Mouse (Mus musculus) kidney, embryonic 15.5 days (tissue): ENCODE measurements around the gene Crebbp. TPM values are rescaled to one million over a fixed set of nuclear protein-coding genes. Genes with fewer than 3 reads are reported as not detected.

ENCODE experiments used
- ATAC-seq: fragments of 200-750 bp; cut with Nextera tagmentation; replicated peaks from 2 replicates; pipeline ENCODE4 v1.8.0; 2017; ENCODE audit warnings: moderate TSS enrichment; ENCODE audit not compliant: low FRiP score
- H3K27ac ChIP-seq: fragments of 300-500 bp; sonication (generic); 2 replicates; pipeline ENCODE4 v1.5.1; 2015; ENCODE audit warnings: mild to moderate bottlenecking, inconsistent platforms
- H3K27me3 ChIP-seq: fragments of 300-500 bp; sonication (generic); 2 replicates; pipeline ENCODE4 v1.6.1; 2015; ENCODE audit warnings: inconsistent platforms
- H3K36me3 ChIP-seq: fragments of 300-500 bp; sonication (generic); 2 replicates; pipeline ENCODE4 v1.6.1; 2015; ENCODE audit warnings: inconsistent platforms
- H3K4me1 ChIP-seq: fragments of 300-500 bp; sonication (generic); 2 replicates; pipeline ENCODE4 v1.6.1; 2015; ENCODE audit warnings: inconsistent platforms
- H3K4me2 ChIP-seq: fragments of 300-500 bp; sonication (generic); 2 replicates; pipeline ENCODE4 v1.6.1; 2015; ENCODE audit warnings: moderate library complexity, mild to moderate bottlenecking, inconsistent platforms
- H3K4me3 ChIP-seq: fragments of 300-500 bp; sonication (generic); replicated peaks from 2 replicates; pipeline ENCODE4 v1.5.1; 2015; ENCODE audit warnings: mild to moderate bottlenecking, inconsistent platforms
- H3K9ac ChIP-seq: fragments of 300-500 bp; sonication (generic); 2 replicates; pipeline ENCODE4 v1.6.1; 2015; ENCODE audit warnings: mild to moderate bottlenecking, inconsistent platforms
- H3K9me3 ChIP-seq: fragments of 300-500 bp; sonication (generic); replicated peaks from 2 replicates; pipeline ENCODE4 v1.6.1; 2016; ENCODE audit warnings: inconsistent platforms
- WGBS: fragments of 180-500 bp; shearing (Covaris S2); methylation state at CpG from one replicate; pipeline ENCODE4 v1.1.7; 2015; ENCODE audit warnings: mixed read lengths; 5-methylcytosine and 5-hydroxymethylcytosine counted together
- polyA plus RNA-seq: library from polyadenylated mRNA; unstranded; fragments of >200 nt; fragmentation: Nextera tagmentation; extraction: Ambion mirVana; gene quantifications from 2 replicates; pipeline ENCODE4 v1.2.1, GENCODE M21; 2015

The Crebbp gene
- polyA plus RNA-seq, 1 experiment from 2014 or later: 35.1 TPM

GRCm38 (mm10) chr16:4210290-4210689 is 3.5 kb downstream of the Crebbp start:
- peaks cover 15% of the 10 kb centered on the region for H3K36me3 ChIP-seq
- peaks cover 4% of the 10 kb centered on the region; the same call in 1 of the 2 replicates for H3K27me3 ChIP-seq
- no peak for ATAC-seq
- whole genome bisulfite sequencing: 58% methylated on average over 1 of the region's 1 CpGs
- no peaks in the 10 kb centered on the region for H3K9me3 ChIP-seq
- no peak overlapping the region for H3K27ac ChIP-seq
- H3K9ac ChIP-seq: no peak overlapping the region
- H3K4me3 ChIP-seq: no peak overlapping the region
- peaks cover 33% of the 10 kb centered on the region for H3K4me1 ChIP-seq
- peak overlapping the region; percentile 14; the same call in 1 of the 2 replicates for H3K4me2 ChIP-seq

- Histone ChIP-seq H3K27me3 (no peaks in the 10 kb centered on the region), H3K27ac (no peak overlapping the region), H3K4me3 (no peak overlapping the region), H3K4me2 (no peak overlapping the region), H3K9me3 (no peaks in the 10 kb centered on the region), H3K4me1 (peaks cover 40% of the 10 kb centered on the region), H3K9ac (no peak overlapping the region), H3K36me3 (peaks cover 19% of the 10 kb centered on the region)
- ATAC-seq: no peak
- WGBS: 84% methylated on average over 1 of the region's 1 CpGs
These were observed 10.2 kb downstream of the Crebbp start for GRCm38 (mm10) chr16:4203592-4203991.

GRCm38 (mm10) chr16:4199995-4200394 is 13.8 kb downstream of the Crebbp start:
- 26% methylated on average over 1 of the region's 1 CpGs for WGBS
- H3K4me1 ChIP-seq: peaks cover 27% of the 10 kb centered on the region
- H3K9me3 ChIP-seq: no peaks in the 10 kb centered on the region
- no peak overlapping the region for H3K4me2 ChIP-seq
- ATAC-seq: no peak
- H3K9ac ChIP-seq: no peak overlapping the region
- no peak overlapping the region for H3K4me3 ChIP-seq
- H3K27ac ChIP-seq: no peak overlapping the region
- H3K27me3 ChIP-seq: no peaks in the 10 kb centered on the region
- H3K36me3 ChIP-seq: 0 out of 2 replicates have a peak, but pooled peaks cover 7% of the 10 kb centered on the region

GRCm38 (mm10) chr16:4199566-4199965 is 14.2 kb downstream of the Crebbp start:
- H3K9me3 ChIP-seq: no peaks in the 10 kb centered on the region
- no peak overlapping the region for H3K27ac ChIP-seq
- H3K36me3 ChIP-seq: 0 out of 2 replicates have a peak, but pooled peaks cover 7% of the 10 kb centered on the region
- no peak overlapping the region for H3K4me2 ChIP-seq
- WGBS: 60% methylated on average over 2 of the region's 2 CpGs
- no peak overlapping the region for H3K4me3 ChIP-seq
- no peak overlapping the region for H3K9ac ChIP-seq
- H3K4me1 ChIP-seq: peaks cover 23% of the 10 kb centered on the region
- no peaks in the 10 kb centered on the region for H3K27me3 ChIP-seq
- no peak for ATAC-seq

- no peak for ATAC-seq
- Histone ChIP-seq H3K4me1 (peaks cover 13% of the 10 kb centered on the region), H3K27ac (no peak overlapping the region), H3K9me3 (no peaks in the 10 kb centered on the region), H3K4me3 (no peak overlapping the region), H3K4me2 (no peak overlapping the region), H3K27me3 (no peaks in the 10 kb centered on the region), H3K36me3 (0 out of 2 replicates have a peak, but pooled peaks cover 6% of the 10 kb centered on the region), H3K9ac (no peak overlapping the region)
- 95% methylated on average over 4 of the region's 4 CpGs for WGBS
These were observed 15.8 kb downstream of the Crebbp start for GRCm38 (mm10) chr16:4198004-4198403.

GRCm38 (mm10) chr16:4190166-4190565 is 23.6 kb downstream of the Crebbp start:
- Histone ChIP-seq H3K27me3 (no peaks in the 10 kb centered on the region), H3K4me3 (no peak overlapping the region), H3K9me3 (no peaks in the 10 kb centered on the region), H3K36me3 (no peaks in the 10 kb centered on the region), H3K4me1 (peaks cover 5% of the 10 kb centered on the region; the same call in 1 of the 2 replicates), H3K27ac (no peak overlapping the region), H3K4me2 (no peak overlapping the region), H3K9ac (no peak overlapping the region)
- no peak for ATAC-seq
- 95% methylated on average over 1 of the region's 1 CpGs for WGBS

- Histone ChIP-seq H3K4me1 (no peaks in the 10 kb centered on the region), H3K36me3 (peaks cover 49% of the 10 kb centered on the region), H3K9ac (no peak overlapping the region), H3K9me3 (no peaks in the 10 kb centered on the region), H3K4me2 (no peak overlapping the region), H3K27me3 (no peaks in the 10 kb centered on the region), H3K27ac (no peak overlapping the region), H3K4me3 (no peak overlapping the region)
- WGBS: 97% methylated on average over 3 of the region's 3 CpGs
- ATAC-seq: no peak
These were observed 38.7 kb downstream of the Crebbp start for GRCm38 (mm10) chr16:4175134-4175533.

GRCm38 (mm10) chr16:4169530-4169929 is 44.3 kb downstream of the Crebbp start:
- no peak overlapping the region for H3K4me3 ChIP-seq
- peaks cover 40% of the 10 kb centered on the region for H3K36me3 ChIP-seq
- H3K27ac ChIP-seq: no peak overlapping the region
- 83% methylated on average over 3 of the region's 3 CpGs for WGBS
- H3K27me3 ChIP-seq: no peaks in the 10 kb centered on the region
- H3K4me1 ChIP-seq: no peaks in the 10 kb centered on the region
- no peak overlapping the region for H3K9ac ChIP-seq
- H3K4me2 ChIP-seq: no peak overlapping the region
- 0 out of 2 replicates have a peak, but pooled peaks cover 5% of the 10 kb centered on the region for H3K9me3 ChIP-seq
- ATAC-seq: no peak

GRCm38 (mm10) chr16:4168476-4168875 is 45.3 kb downstream of the Crebbp start:
- Histone ChIP-seq H3K9me3 (0 out of 2 replicates have a peak, but pooled peaks cover 5% of the 10 kb centered on the region), H3K4me1 (no peaks in the 10 kb centered on the region), H3K9ac (no peak overlapping the region), H3K27me3 (no peaks in the 10 kb centered on the region), H3K4me2 (no peak overlapping the region), H3K36me3 (peaks cover 42% of the 10 kb centered on the region), H3K27ac (no peak overlapping the region), H3K4me3 (no peak overlapping the region)
- 100% methylated on average over 1 of the region's 1 CpGs for WGBS
- ATAC-seq: no peak

- ATAC-seq: no peak
- Histone ChIP-seq H3K4me2 (no peak overlapping the region), H3K36me3 (peaks cover 21% of the 10 kb centered on the region), H3K9ac (no peak overlapping the region), H3K4me3 (no peak overlapping the region), H3K9me3 (no peaks in the 10 kb centered on the region), H3K4me1 (peaks cover 7% of the 10 kb centered on the region; the same call in 1 of the 2 replicates), H3K27me3 (no peaks in the 10 kb centered on the region), H3K27ac (no peak overlapping the region)
These were observed 52.9 kb downstream of the Crebbp start for GRCm38 (mm10) chr16:4160898-4161247.

- H3K36me3 ChIP-seq: peaks cover 18% of the 10 kb centered on the region
- no peak overlapping the region for H3K4me2 ChIP-seq
- H3K9ac ChIP-seq: no peak overlapping the region
- ATAC-seq: no peak
- no peaks in the 10 kb centered on the region for H3K27me3 ChIP-seq
- H3K9me3 ChIP-seq: no peaks in the 10 kb centered on the region
- H3K4me3 ChIP-seq: no peak overlapping the region
- peaks cover 7% of the 10 kb centered on the region; the same call in 1 of the 2 replicates for H3K4me1 ChIP-seq
- no peak overlapping the region for H3K27ac ChIP-seq
- 88% methylated on average over 4 of the region's 4 CpGs for WGBS
These were observed 53.4 kb downstream of the Crebbp start for GRCm38 (mm10) chr16:4160246-4160897.

GRCm38 (mm10) chr16:4153121-4153520 is 60.7 kb downstream of the Crebbp start:
- Histone ChIP-seq H3K36me3 (peaks cover 36% of the 10 kb centered on the region), H3K9me3 (no peaks in the 10 kb centered on the region), H3K27ac (no peak overlapping the region), H3K27me3 (no peaks in the 10 kb centered on the region), H3K4me3 (no peak overlapping the region), H3K4me1 (0 out of 2 replicates have a peak, but pooled peaks cover 3% of the 10 kb centered on the region), H3K4me2 (no peak overlapping the region), H3K9ac (no peak overlapping the region)
- no peak for ATAC-seq
- WGBS: 96% methylated on average over 1 of the region's 1 CpGs

GRCm38 (mm10) chr16:4138541-4138940 is 75.3 kb downstream of the Crebbp start:
- Histone ChIP-seq H3K36me3 (peaks cover 46% of the 10 kb centered on the region), H3K4me1 (no peaks in the 10 kb centered on the region), H3K9me3 (no peaks in the 10 kb centered on the region), H3K9ac (no peak overlapping the region), H3K4me3 (no peak overlapping the region), H3K27ac (no peak overlapping the region), H3K27me3 (no peaks in the 10 kb centered on the region), H3K4me2 (no peak overlapping the region)
- no peak for ATAC-seq
- 69% methylated on average over 6 of the region's 6 CpGs for WGBS
